Mouse (Mus musculus): ENCODE data around the gene Ear6.
A peak's percentile ranks its signal among the peaks of the same experiment; 100 is the strongest.

DNA sequence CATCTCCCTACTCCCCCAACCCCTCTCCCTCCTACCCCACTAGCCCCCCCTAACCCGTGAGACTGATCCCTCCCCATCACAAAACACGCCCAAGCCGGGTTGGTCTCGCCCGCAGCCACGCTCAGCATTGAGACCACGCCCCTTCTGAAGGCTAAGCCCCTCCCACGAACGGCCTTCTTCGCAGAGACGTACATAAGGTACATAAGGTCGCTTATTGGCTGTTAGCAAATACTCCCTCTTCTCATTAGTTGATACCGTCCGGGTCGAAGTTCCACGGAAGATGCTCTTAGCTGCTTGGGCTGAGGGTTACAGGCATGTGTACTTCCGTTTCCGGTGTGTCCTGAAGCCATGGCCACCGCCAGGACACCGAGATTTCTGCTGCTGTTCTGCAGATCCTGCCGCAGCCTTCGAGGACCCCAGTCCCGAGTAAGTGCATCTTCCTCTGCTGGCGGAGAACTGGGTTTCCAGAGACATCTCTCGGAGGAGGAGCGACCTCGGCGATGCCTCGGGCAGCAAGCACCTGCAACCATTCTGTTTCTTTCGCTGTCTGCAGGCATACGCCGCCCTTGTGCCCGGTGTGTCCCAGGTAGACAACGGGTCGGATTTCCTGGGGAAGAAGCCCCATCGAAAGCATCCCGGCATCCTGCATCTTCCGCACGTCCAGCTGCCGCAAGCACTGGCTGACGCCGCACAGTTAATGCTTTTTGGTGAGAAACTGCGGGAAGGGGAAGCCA, 31.3 kb downstream of the Ear6 start, which contains the start of gene Mettl17:
- no peak for TF ChIP-seq USF1 (IDR thresholded peaks at IDR 0.05; ENCODE audit: low read depth)
- TF ChIP-seq POLR2A (IDR thresholded peaks at IDR 0.05; ENCODE audit: insufficient read length, low read depth), result peak; percentile 54
- TF ChIP-seq E2F4 (IDR thresholded peaks at IDR 0.05; ENCODE audit: insufficient read depth), result no peak
- no peak for TF ChIP-seq SRF (IDR thresholded peaks at IDR 0.05; ENCODE audit: control insufficient read depth, insufficient read length, low read depth)
- TF ChIP-seq MAX (IDR thresholded peaks at IDR 0.05; ENCODE audit: low read depth), result no peak
- no peak for TF ChIP-seq MYOD1 (IDR thresholded peaks at IDR 0.05; ENCODE audit: control insufficient read depth in 1 of 3, insufficient read length in 2 of 3, low read depth in 2 of 3)
- no peak for TF ChIP-seq CEBPB (IDR thresholded peaks at IDR 0.05; ENCODE audit: insufficient read depth, poor library complexity, severe bottlenecking)
- TF ChIP-seq POLR2AphosphoS2 (IDR thresholded peaks at IDR 0.05; ENCODE audit: insufficient read length, low read depth), result peak; percentile 37
- TF ChIP-seq TCF12 (IDR thresholded peaks at IDR 0.05; ENCODE audit: insufficient read depth, poor library complexity, severe bottlenecking), result no peak
- TF ChIP-seq REST (IDR thresholded peaks at IDR 0.05; ENCODE audit: insufficient read depth, insufficient read length), result no peak
- no peak for TF ChIP-seq TCF3 (IDR thresholded peaks at IDR 0.05; ENCODE audit: insufficient read length, low read depth)
- TF ChIP-seq MYOG (IDR thresholded peaks at IDR 0.05; ENCODE audit: control insufficient read depth in 1 of 3, insufficient read depth in 1 of 3, insufficient read length in 2 of 3, low read depth in 2 of 3), result no peak
